8 mouse cellular contexts compared by ENCODE assay signal in genomic region chr15:98692171-98692715, GRCm38 (mm10). TPM values are rescaled to one million over a fixed set of nuclear protein-coding genes. Genes with fewer than 3 reads are reported as not detected.
A peak's percentile ranks its signal among the peaks of the same experiment; 100 is the strongest.
DNase-seq lines count a peak whose midpoint lies in the region; ATAC-seq and TF ChIP-seq lines count a peak whose summit lies in the region.

No protein-coding gene starts in this region.

- H3K27ac ChIP-seq in midbrain, embryonic 10.5 days (replicated peaks) = peak overlapping the region; percentile 86
- H3K27ac ChIP-seq in midbrain, postnatal 0 days (ENCODE audit: low read depth, low read length) = no peak overlapping the region
- peak overlapping the region; percentile 82 for H3K27ac ChIP-seq in heart, embryonic 11.5 days (ENCODE audit: low read depth, low read length)
- H3K27ac ChIP-seq in neural tube, embryonic 15.5 days (replicated peaks) = no peak overlapping the region

- no peaks in the 10 kb centered on the region for H3K27me3 ChIP-seq in midbrain, embryonic 10.5 days (ENCODE audit: low read depth, poor library complexity, severe bottlenecking)
- no peaks in the 10 kb centered on the region for H3K27me3 ChIP-seq in midbrain, postnatal 0 days (ENCODE audit: insufficient read depth, low read length)
- no peaks in the 10 kb centered on the region for H3K27me3 ChIP-seq in heart, embryonic 11.5 days (ENCODE audit: control insufficient read depth, insufficient read depth, low read length)
- H3K27me3 ChIP-seq in neural tube, embryonic 15.5 days (replicated peaks) = no peaks in the 10 kb centered on the region

- H3K36me3 ChIP-seq in midbrain, embryonic 10.5 days = no peaks in the 10 kb centered on the region
- no peaks in the 10 kb centered on the region for H3K36me3 ChIP-seq in midbrain, postnatal 0 days (ENCODE audit: insufficient read depth, low read length)
- H3K36me3 ChIP-seq in heart, embryonic 11.5 days (ENCODE audit: control insufficient read depth, insufficient read depth, low read length) = no peaks in the 10 kb centered on the region
- H3K36me3 ChIP-seq in neural tube, embryonic 15.5 days = no peaks in the 10 kb centered on the region

- no peak for ATAC-seq in midbrain, postnatal 0 days (ENCODE audit: low FRiP score)
- peak; percentile 78; the same call in 1 of the 2 replicates for ATAC-seq in heart, embryonic 11.5 days (replicated peaks; ENCODE audit: insufficient number of reproducible peaks, low FRiP score, low TSS enrichment)
- ATAC-seq in erythroid progenitor cell, adult 5-6 weeks (replicated peaks; ENCODE audit: low FRiP score, poor library complexity, severe bottlenecking) = no peak
- ATAC-seq in neural tube, embryonic 15.5 days (ENCODE audit: low FRiP score) = no peak

- 52% methylated on average over 11 of the region's 11 CpGs for WGBS in midbrain, embryonic 10.5 days
- 53% methylated on average over 11 of the region's 11 CpGs for WGBS in midbrain, postnatal 0 days
- WGBS in heart, embryonic 11.5 days (ENCODE audit: insufficient replicate concordance) = 19% methylated on average over 11 of the region's 11 CpGs
- 66% methylated on average over 11 of the region's 11 CpGs for WGBS in neural tube, embryonic 15.5 days

- H3K9me3 ChIP-seq in midbrain, embryonic 10.5 days (replicated peaks) = no peaks in the 10 kb centered on the region
- no peaks in the 10 kb centered on the region for H3K9me3 ChIP-seq in midbrain, postnatal 0 days (ENCODE audit: low read length)
- no peaks in the 10 kb centered on the region for H3K9me3 ChIP-seq in heart, embryonic 11.5 days (replicated peaks; ENCODE audit: control insufficient read depth, low read length)
- no peaks in the 10 kb centered on the region for H3K9me3 ChIP-seq in neural tube, embryonic 15.5 days (replicated peaks)

- peaks cover 56% of the 10 kb centered on the region for H3K4me1 ChIP-seq in midbrain, embryonic 10.5 days
- peaks cover 10% of the 10 kb centered on the region for H3K4me1 ChIP-seq in midbrain, postnatal 0 days (ENCODE audit: insufficient read depth, low read length)
- peaks cover 23% of the 10 kb centered on the region for H3K4me1 ChIP-seq in heart, embryonic 11.5 days (ENCODE audit: control insufficient read depth, insufficient read depth, low read length)
- H3K4me1 ChIP-seq in neural tube, embryonic 15.5 days = peaks cover 18% of the 10 kb centered on the region

- TF ChIP-seq CTCF in midbrain, postnatal 0 days (IDR thresholded peaks at IDR 0.05) = no peak

- H3K4me3 ChIP-seq in midbrain, embryonic 10.5 days = peak overlapping the region; percentile 14; the same call in 1 of the 2 replicates
- H3K4me3 ChIP-seq in midbrain, postnatal 0 days (ENCODE audit: low read depth, low read length) = no peak overlapping the region
- no peak overlapping the region for H3K4me3 ChIP-seq in heart, embryonic 11.5 days (ENCODE audit: low read depth, low read length)
- H3K4me3 ChIP-seq in neural tube, embryonic 15.5 days (replicated peaks) = no peak overlapping the region

- no peak overlapping the region for H3K4me2 ChIP-seq in midbrain, postnatal 0 days (ENCODE audit: low read depth, low read length, poor library complexity, severe bottlenecking)
- peak overlapping the region; percentile 12 for H3K4me2 ChIP-seq in heart, embryonic 11.5 days
- H3K4me2 ChIP-seq in neural tube, embryonic 15.5 days = no peak overlapping the region

- DNase-seq in midbrain, embryonic 10.5 days (ENCODE audit: low spot score) = no peak
- no peak for DNase-seq in midbrain, postnatal 0 days (ENCODE audit: low spot score)
- DNase-seq in kidney, postnatal 4 days = peak; percentile 62 to 70
- no peak for DNase-seq in adipocyte (ENCODE audit: low spot score)
- no peak for DNase-seq in frontal cortex, postnatal 10 days (ENCODE audit: low spot score in 2 of 2)

- no peak overlapping the region for H3K9ac ChIP-seq in midbrain, postnatal 0 days (replicated peaks; ENCODE audit: low read length, poor library complexity, severe bottlenecking)
- H3K9ac ChIP-seq in heart, embryonic 11.5 days (ENCODE audit: low read depth, low read length) = no peak overlapping the region
- H3K9ac ChIP-seq in neural tube, embryonic 15.5 days (replicated peaks) = no peak overlapping the region

RNA-seq across cellular contexts. Expression of gene Rnd1, which starts 15.0 kb away (rescaled TPM):
- polyA plus RNA-seq in midbrain, embryonic 10.5 days (2016; fragmentation: Nextera tagmentation; extraction: Ambion mirVana) = 7.1 and 9.8 TPM in 2 replicates
- 34.5 and 42.9 TPM in 2 replicates for total RNA-seq in midbrain, postnatal 0 days (2014; rRNA removed)
- polyA plus RNA-seq in midbrain, postnatal 0 days (2015; fragmentation: Nextera tagmentation; extraction: Ambion mirVana) = 20.7 and 24.9 TPM in 2 replicates
- polyA plus RNA-seq in heart, embryonic 11.5 days (2014; fragmentation: Nextera tagmentation; extraction: Ambion mirVana) = 1.2 and 1.6 TPM in 2 replicates
- 0.36 TPM in 1 of 2 replicates, not detected in the other for total RNA-seq in erythroid progenitor cell, adult 5-6 weeks (2015; ENCODE audit: low replicate concordance)
- not detected in 2 replicates for total RNA-seq in erythroid progenitor cell, adult 5-6 weeks (2017; ENCODE audit: low replicate concordance)
- 9.4 and 11.3 TPM in 2 replicates for polyA plus RNA-seq in neural tube, embryonic 15.5 days (2015; fragmentation: Nextera tagmentation; extraction: Ambion mirVana)

RNA-seq across cellular contexts. Expression of gene Ccdc65, which starts 15.8 kb away (rescaled TPM):
- polyA plus RNA-seq in midbrain, embryonic 10.5 days (2016; fragmentation: Nextera tagmentation; extraction: Ambion mirVana) = 1.3 and 1.5 TPM in 2 replicates
- total RNA-seq in midbrain, postnatal 0 days (2014; rRNA removed) = 6.9 and 9.1 TPM in 2 replicates
- polyA plus RNA-seq in midbrain, postnatal 0 days (2015; fragmentation: Nextera tagmentation; extraction: Ambion mirVana) = 11.4 and 12.3 TPM in 2 replicates
- polyA plus RNA-seq in heart, embryonic 11.5 days (2014; fragmentation: Nextera tagmentation; extraction: Ambion mirVana) = 0.23 and 0.37 TPM in 2 replicates
- total RNA-seq in erythroid progenitor cell, adult 5-6 weeks (2015; ENCODE audit: low replicate concordance) = not detected in 2 replicates
- total RNA-seq in erythroid progenitor cell, adult 5-6 weeks (2017; ENCODE audit: low replicate concordance) = not detected in 2 replicates
- 6.4 and 7.5 TPM in 2 replicates for polyA plus RNA-seq in neural tube, embryonic 15.5 days (2015; fragmentation: Nextera tagmentation; extraction: Ambion mirVana)

RNA-seq across cellular contexts. Expression of gene Ddx23, which starts 29.5 kb away (rescaled TPM):
- polyA plus RNA-seq in midbrain, embryonic 10.5 days (2016; fragmentation: Nextera tagmentation; extraction: Ambion mirVana) = 27.2 and 30.8 TPM in 2 replicates
- 46.7 and 50.5 TPM in 2 replicates for total RNA-seq in midbrain, postnatal 0 days (2014; rRNA removed)
- polyA plus RNA-seq in midbrain, postnatal 0 days (2015; fragmentation: Nextera tagmentation; extraction: Ambion mirVana) = 14.0 and 20.5 TPM in 2 replicates
- 11.2 and 19.6 TPM in 2 replicates for polyA plus RNA-seq in heart, embryonic 11.5 days (2014; fragmentation: Nextera tagmentation; extraction: Ambion mirVana)
- 24.5 and 26.0 TPM in 2 replicates for total RNA-seq in erythroid progenitor cell, adult 5-6 weeks (2015; ENCODE audit: low replicate concordance)
- total RNA-seq in erythroid progenitor cell, adult 5-6 weeks (2017; ENCODE audit: low replicate concordance) = 49.9 and 91.9 TPM in 2 replicates
- 20.6 and 21.0 TPM in 2 replicates for polyA plus RNA-seq in neural tube, embryonic 15.5 days (2015; fragmentation: Nextera tagmentation; extraction: Ambion mirVana)

RNA-seq across cellular contexts. Expression of gene Fkbp11, which starts 35.8 kb away (rescaled TPM):
- polyA plus RNA-seq in midbrain, embryonic 10.5 days (2016; fragmentation: Nextera tagmentation; extraction: Ambion mirVana) = 15.2 and 16.4 TPM in 2 replicates
- total RNA-seq in midbrain, postnatal 0 days (2014; rRNA removed) = 1.0 and 2.8 TPM in 2 replicates
- 4.4 and 5.4 TPM in 2 replicates for polyA plus RNA-seq in midbrain, postnatal 0 days (2015; fragmentation: Nextera tagmentation; extraction: Ambion mirVana)
- 20.4 and 21.1 TPM in 2 replicates for polyA plus RNA-seq in heart, embryonic 11.5 days (2014; fragmentation: Nextera tagmentation; extraction: Ambion mirVana)
- 2.5 TPM in 1 of 2 replicates, not detected in the other for total RNA-seq in erythroid progenitor cell, adult 5-6 weeks (2015; ENCODE audit: low replicate concordance)
- 1.4 TPM in 1 of 2 replicates, not detected in the other for total RNA-seq in erythroid progenitor cell, adult 5-6 weeks (2017; ENCODE audit: low replicate concordance)
- polyA plus RNA-seq in neural tube, embryonic 15.5 days (2015; fragmentation: Nextera tagmentation; extraction: Ambion mirVana) = 11.9 and 12.3 TPM in 2 replicates

Comparison
In these comparisons a context has a peak if more than half of its experiments do, and no peak if none do; other contexts are left out.
1. H3K27ac ChIP-seq: peak in midbrain, embryonic 10.5 days (single experiment) and heart, embryonic 11.5 days (single experiment); none in midbrain, postnatal 0 days (single experiment) and neural tube, embryonic 15.5 days (single experiment).
2. DNase-seq: peak in kidney, postnatal 4 days (2 of 2); none in midbrain, embryonic 10.5 days (single experiment), midbrain, postnatal 0 days (single experiment), adipocyte (single experiment) and frontal cortex, postnatal 10 days (0 of 2).